Mouse (Mus musculus) kidney, adult 9 months (tissue): ENCODE data around the gene Chrdl2.
A peak's percentile ranks its signal among the peaks of the same experiment; 100 is the strongest.

Source experiments
- DNase-seq: peaks from one replicate; pipeline ENCODE4 v3.0.0; 2022

The Chrdl2 gene

DNA sequence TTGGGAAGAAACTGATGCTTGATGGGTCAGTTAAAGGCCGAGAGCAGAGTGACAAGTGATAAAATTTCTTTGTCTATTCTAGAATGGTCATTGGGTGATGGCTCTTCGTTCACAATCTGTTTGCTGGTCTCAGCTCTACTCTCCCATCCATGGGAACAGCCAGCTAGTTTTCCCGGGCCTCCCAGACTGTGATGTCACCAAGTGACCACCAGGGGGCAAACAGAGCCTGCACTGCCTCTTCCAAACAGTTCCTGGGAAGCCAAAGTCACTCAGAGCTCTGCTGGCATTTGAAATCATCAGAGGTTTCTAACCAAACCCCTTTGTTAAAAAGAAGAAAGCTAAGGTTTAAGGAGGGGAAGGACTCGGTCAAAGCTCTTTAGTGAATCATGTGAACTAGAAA is 17.2 kb upstream of the Chrdl2 start:
- peak; percentile 71 for DNase-seq

- DNase-seq = no peak
These were observed 15.9 kb upstream of the Chrdl2 start for GRCm38 (mm10) chr7:99989844-99990760.

GRCm38 (mm10) chr7:99990990-99991707 is 14.8 kb upstream of the Chrdl2 start:
- DNase-seq = no peak

GRCm38 (mm10) chr7:99993159-99993558 is 12.8 kb upstream of the Chrdl2 start:
- DNase-seq = no peak

DNA sequence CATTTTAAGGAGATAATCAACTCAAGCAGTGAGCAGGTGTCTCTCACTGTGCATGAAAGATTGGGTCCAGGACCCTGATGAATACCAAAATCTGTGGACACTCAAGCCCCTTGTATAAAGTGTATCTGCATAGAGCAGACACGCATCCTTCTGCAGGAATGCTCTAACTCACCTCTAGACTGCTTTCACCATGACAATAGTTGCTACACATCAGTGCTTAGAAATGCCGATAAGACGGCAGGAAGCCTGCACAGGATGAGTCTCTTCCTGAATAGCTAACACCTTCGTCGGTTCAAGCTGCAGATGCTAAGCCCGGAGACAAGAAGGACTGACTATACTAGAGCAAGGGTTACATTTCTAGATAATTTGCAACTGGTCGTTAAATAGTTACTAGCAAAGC is 10.8 kb upstream of the Chrdl2 start:
- no peak for DNase-seq

DNA sequence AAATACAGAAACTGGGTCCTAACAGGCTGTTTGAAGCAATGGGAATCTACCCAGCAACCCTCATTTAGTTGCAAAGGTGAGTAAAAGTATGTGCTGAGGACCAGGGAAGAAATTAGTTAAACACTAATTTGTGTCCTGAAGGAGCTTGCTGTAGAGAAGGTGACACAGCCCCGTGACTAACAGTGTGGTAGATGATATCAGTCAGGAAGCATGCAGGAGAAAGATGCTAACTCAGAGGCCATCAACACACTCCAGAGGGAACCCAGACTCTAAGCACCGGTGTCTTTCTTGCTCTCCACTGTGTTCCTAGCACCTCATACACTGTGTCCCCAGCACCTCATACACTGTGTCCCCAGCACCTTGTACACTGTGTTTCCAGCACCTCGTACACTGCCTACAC is 7.3 kb upstream of the Chrdl2 start:
- no peak for DNase-seq

GRCm38 (mm10) chr7:100003781-100004180 is 2.2 kb upstream of the Chrdl2 start:
- DNase-seq = peak; percentile 36

- no peak for DNase-seq
These were observed 439 bp downstream of the Chrdl2 start for GRCm38 (mm10) chr7:100006411-100006810.

DNA sequence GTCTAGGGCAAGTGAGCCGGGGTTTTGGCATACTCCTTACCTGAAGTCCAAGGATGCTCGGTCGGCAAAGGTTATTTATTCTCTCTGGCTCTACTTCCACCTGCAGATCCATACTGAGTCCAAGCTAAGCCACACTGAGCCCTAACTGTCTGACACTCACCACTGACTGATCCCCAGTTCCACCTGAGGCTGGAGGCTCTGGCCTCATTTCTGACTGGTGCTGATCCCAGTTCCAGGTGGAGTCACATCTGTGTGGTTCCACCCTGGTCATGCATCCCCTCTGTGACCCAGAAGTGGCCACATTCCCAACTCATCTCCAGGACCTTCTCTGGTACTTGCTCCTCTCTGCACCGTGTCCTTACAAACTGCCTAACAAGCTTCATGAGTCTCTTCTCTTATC is 2.8 kb downstream of the Chrdl2 start:
- no peak for DNase-seq

DNA sequence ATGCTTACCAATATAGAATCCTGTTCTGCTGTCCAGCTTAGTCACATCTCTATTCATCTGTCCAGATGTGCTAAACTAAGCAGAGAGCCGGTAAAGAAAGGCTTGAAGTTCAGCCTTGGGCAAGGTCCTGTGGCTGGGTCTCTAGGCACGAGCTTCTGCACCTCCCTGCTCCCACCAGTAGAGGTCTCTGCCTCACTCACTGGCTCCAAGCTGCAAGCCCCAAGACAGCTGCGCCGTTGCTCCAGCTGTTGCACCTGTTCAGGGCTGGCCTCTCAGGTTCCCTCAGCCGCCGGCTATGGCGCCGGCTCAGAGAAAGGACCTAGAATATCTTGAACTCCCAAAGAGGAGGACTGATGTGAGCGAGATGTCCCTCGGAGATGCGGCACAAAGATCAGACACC is 3.7 kb downstream of the Chrdl2 start:
- DNase-seq = peak; percentile 89

- peak; percentile 93 for DNase-seq
These were observed 4.7 kb downstream of the Chrdl2 start for GRCm38 (mm10) chr7:100010711-100011110.

DNA sequence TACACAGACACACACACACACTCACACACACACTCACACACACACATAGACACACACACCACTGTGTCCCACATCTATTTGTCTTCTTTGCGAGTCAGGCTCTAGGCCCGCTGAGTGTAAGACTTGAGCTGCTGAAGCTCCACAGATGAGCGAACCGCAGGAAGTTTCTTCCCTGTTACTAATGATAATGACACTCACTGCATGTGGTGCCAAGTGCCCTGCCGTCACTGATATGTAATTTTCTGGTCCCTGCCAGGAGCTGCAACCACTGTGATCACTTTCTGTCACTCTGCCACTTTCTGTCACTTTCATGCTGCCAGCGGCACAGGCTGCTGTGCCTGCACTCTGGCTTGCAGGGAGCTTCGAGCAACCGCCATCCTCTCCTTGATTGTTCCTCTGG is 6.1 kb downstream of the Chrdl2 start:
- no peak for DNase-seq

DNA sequence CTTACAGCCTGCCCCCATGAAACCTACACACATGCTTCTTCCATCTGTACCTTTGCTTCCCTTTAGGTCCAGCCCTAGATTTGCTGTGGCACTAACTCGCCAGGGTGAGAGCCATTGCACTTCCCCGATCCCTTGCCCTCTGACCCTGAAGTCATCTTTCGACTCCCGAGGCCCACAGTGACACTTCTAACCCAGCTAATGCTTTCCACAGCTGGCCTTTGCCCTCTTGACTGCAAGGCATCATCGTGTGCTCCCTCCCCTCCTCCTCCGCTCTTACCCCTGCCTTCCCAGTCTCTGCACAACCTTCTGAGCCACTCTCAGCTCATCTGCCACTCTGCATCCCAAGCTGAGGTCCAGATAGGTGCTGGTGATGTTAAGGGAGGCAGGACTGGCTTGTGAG is 6.5 kb downstream of the Chrdl2 start:
- DNase-seq = peak; percentile 25

DNA sequence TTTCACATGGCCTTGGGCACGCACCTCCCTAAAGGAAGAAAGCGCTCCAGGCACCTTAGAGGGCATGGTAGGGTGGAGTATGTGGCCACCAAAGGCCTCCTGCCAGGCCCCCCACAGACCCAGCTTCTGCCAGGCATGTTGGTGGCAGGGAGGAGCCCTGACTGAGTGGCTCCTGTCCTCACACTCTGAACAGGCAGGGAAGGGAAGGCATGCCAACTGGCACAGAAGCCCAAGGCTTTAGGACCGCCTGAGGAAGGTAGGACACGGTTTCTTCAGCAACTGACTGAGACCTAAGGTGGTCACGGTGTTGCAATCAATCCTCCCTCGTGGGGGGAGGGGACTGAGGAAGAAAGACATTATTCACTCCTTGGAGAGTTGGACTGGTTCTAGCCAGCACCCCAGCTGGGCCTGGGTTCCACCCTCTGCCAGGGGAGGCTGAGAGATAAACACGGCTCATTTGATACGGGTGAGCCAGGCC is 8.2 kb downstream of the Chrdl2 start:
- DNase-seq = peak; percentile 75

DNA sequence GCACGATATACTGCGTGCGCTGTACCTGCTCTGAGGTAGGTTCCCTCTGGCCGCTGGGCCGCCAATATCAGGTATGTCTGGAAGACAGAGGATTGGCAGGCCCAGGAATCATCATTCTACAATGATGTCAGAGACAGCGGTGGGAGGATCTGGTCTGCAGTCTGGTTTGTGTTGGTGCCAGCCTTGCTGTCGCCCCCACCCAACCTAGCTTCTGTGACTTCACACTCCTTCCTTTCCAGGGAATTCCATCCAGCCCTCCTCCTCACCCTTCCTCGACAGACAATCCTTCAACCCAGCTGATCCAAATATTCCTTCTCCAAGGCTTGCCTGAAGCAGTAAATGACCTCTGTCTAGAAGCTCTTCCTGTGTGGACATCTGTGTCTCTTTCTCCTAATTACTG is 11.1 kb downstream of the Chrdl2 start:
- no peak for DNase-seq

- no peak for DNase-seq
These were observed 21.4 kb downstream of the Chrdl2 start for GRCm38 (mm10) chr7:100027353-100027752.

DNA sequence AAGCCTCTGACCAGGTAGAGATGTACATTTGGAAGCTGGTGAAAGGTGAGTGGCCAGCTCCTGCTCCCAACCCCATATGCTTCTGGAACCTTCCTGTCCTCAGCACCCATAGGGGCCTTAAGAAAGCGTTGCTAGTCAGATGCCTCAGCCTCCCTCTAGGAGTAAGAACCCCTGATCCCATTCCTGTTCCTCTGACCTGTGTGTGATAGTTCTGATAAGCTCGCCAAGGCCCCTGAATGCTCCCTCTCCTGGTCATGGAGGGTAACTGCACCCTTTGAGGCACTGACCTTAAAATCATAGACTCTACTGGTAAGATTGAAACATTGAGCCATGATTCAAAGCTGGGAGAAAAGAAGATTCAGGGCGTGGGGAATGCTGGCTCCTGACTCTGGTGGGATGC is 23.3 kb downstream of the Chrdl2 start:
- peak; percentile 22 for DNase-seq

- DNase-seq = no peak
These were observed 25.2 kb downstream of the Chrdl2 start for GRCm38 (mm10) chr7:100030996-100031749.

DNA sequence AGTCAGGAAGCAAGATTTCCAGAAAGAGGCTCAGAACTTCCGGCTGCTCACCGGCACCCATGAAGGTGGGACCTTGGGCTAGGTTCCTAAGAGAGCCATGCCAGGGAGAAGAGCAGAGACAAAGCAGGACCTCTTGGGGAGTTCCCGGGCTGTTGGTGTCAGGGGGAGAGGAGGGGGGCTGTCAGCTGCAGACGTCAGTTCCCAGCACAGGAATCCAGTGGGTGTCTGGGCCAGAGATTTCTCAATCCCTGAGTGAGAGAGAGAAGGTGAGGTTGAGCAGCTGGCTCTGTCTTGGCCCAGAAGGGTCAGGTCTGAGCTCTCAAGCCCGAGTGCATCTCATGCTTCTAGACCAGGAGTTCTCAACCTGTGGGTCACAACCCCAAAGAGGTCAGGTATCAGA is 27.7 kb downstream of the Chrdl2 start:
- DNase-seq = no peak

DNA sequence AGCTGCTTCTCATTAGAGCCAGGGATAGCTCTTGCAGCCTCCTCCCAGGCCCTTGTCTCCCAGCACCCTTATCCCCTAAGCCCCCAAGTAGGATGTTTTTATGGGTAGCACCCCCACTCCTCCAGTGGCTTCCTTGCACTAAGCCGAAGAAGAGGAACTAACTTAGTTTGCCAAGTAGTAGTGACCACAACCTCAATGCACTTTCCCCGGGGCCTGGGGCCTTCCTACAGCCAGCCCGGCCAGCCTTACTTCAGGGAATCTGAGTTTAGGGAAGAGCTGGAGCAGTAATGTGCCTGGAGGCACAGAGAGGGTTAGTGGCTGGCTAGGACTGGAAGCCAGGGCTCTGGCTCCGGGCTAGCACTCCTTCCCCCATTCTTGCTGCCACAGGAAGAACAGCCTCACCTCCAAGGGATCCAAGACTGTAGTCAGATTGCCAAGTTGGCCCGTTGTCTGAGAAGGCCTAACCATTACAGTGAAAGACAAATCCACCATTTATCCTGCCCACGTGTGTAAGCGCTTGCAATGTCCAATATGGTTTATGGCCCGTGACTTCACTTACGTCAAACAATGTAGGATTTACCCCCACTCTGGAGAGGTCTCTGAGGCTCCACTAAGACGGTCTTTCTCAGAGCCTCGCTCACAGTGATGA is 29.0 kb downstream of the Chrdl2 start:
- no peak for DNase-seq

DNA sequence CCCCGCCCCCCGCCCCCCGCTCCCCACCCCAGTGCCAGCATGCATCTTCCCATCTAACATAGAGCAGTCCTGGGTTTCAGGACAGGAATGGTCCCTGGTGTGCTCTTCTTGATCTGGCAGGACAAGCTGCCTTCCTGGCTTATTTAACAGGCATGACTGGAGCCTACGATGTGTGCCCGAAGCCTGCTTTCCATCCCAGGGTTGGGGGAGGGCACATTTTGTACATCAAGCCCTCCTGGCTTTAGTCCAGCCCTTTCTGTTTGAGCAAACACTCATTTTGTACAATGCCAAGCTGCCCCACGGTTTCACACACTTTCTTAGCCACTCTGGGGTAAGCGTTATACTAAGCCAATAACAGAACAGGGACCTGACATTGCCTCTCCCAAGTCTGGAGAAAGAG is 30.1 kb downstream of the Chrdl2 start:
- DNase-seq = no peak

DNA sequence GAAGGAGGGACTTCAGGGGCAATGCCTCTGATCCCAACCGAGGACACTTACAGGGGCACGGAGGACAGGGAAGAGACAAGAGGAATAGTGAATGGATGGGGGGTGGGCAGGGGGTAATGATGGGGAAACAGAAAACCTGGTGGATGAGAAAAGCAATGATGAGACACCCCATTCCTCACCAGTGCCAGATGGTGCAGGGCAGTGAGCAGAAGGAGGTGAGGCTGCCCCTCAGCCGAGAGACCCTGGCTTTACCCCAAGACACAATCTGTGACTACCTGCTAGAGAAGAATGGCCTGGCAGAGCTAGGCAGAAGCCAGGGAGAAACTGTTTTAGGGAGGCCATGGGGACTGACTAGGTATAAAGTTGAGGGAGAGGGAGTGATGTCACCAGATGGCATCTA is 30.5 kb downstream of the Chrdl2 start:
- DNase-seq = no peak

DNA sequence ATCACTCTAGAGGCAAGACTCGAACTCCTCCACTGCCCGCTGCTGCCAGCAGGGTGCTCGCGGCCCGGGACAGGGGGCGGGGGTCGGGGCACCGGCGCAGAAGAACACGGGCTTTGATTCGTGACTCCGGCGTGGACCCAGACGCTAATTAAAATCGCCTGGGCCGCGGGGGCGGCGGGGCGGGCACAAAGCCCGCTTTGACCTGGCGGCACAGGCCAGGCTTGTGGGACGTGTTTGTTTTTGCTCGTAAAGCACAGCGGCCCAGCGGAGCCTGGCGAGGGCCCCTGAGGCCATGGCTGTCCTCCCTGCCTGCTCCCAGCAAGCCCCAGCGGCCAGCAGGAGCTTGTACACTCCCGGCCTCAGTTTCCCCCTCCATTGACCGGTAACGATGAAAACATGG is 36.1 kb downstream of the Chrdl2 start:
- peak; percentile 24 for DNase-seq
